Mouse (Mus musculus) 3T3-L1 (cell line): Measurements from ENCODE around the gene Wee1.
A peak's percentile ranks its signal among the peaks of the same experiment; 100 is the strongest.

Experiments used
- DNase-seq: peaks from one replicate; pipeline ENCODE4 v3.0.0-alpha.2; 2015; ENCODE audit warnings: low read depth, low spot score

Wee1 gene

GRCm38 (mm10) chr7:110189951-110190350 lies 68.1 kb downstream of the Wee1 start:
- DNase-seq: peak; percentile 43
